Mouse (Mus musculus): ENCODE results near the gene Rhbdf1.

DNA sequence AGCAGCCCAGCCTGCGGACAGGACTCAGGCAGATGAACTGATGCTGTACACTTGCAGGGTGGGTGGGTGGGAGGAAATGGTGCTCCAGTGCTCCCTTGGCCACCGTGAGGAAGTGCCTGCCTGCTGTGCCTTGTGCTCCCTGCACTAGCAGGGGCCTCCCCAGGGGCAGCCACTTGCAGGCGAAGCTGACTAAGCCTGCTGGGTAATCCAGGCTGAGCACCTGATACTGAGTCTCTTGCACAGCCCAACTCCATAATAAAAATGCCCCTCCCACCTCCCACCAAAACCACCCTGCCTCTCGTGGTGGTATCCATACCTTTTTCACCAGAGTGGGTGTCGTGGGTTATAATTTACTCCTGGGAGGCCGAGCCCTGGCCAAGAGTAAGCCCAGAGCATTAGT is 22.9 kb downstream of the Rhbdf1 start:
- no peak for TF ChIP-seq CTCF (IDR thresholded peaks at IDR 0.05; ENCODE audit: low read depth, low read length)
- no peak for TF ChIP-seq POLR2AphosphoS5 (IDR thresholded peaks at IDR 0.05; ENCODE audit: insufficient replicate concordance, low read depth, low read length)
- TF ChIP-seq TAL1 (conservative IDR thresholded peaks at IDR 0.05; ENCODE audit: low read depth, low read length): no peak

All from G1E (cell line).